Mouse (Mus musculus): ENCODE results near the gene Spo11.

Spo11 gene

GRCm38 (mm10) chr2:172959006-172959768 lies 18.3 kb upstream of the Spo11 start:
- DNase-seq (ENCODE audit: low spot score) = no peak

GRCm38 (mm10) chr2:172960350-172960749 lies 17.1 kb upstream of the Spo11 start:
- no peak for DNase-seq (ENCODE audit: low spot score)

- DNase-seq (ENCODE audit: low spot score) = no peak
These were observed 16.3 kb upstream of the Spo11 start for GRCm38 (mm10) chr2:172961211-172961610.

GRCm38 (mm10) chr2:172965249-172965648 lies 12.3 kb upstream of the Spo11 start:
- no peak for DNase-seq (ENCODE audit: low spot score)

GRCm38 (mm10) chr2:172966480-172966879 lies 11.0 kb upstream of the Spo11 start:
- no peak for DNase-seq (ENCODE audit: low spot score)

GRCm38 (mm10) chr2:172971865-172972264 lies 5.6 kb upstream of the Spo11 start:
- no peak for DNase-seq (ENCODE audit: low spot score)

- no peak for DNase-seq (ENCODE audit: low spot score)
These were observed 3.5 kb upstream of the Spo11 start for GRCm38 (mm10) chr2:172973806-172974565.

GRCm38 (mm10) chr2:172974701-172975100 lies 2.8 kb upstream of the Spo11 start:
- DNase-seq (ENCODE audit: low spot score) = no peak

GRCm38 (mm10) chr2:172975159-172975558 lies 2.3 kb upstream of the Spo11 start:
- DNase-seq (ENCODE audit: low spot score) = no peak

GRCm38 (mm10) chr2:172976661-172977238 lies 750 bp upstream of the Spo11 start:
- DNase-seq (ENCODE audit: low spot score) = no peak

- no peak for DNase-seq (ENCODE audit: low spot score)
These were observed 682 bp downstream of the Spo11 start for GRCm38 (mm10) chr2:172978131-172978633.

- no peak for DNase-seq (ENCODE audit: low spot score)
These were observed 2.3 kb downstream of the Spo11 start for GRCm38 (mm10) chr2:172979666-172980345.

GRCm38 (mm10) chr2:172982776-172983561 lies 5.5 kb downstream of the Spo11 start:
- DNase-seq (ENCODE audit: low spot score) = no peak

- DNase-seq (ENCODE audit: low spot score) = no peak
These were observed 12.7 kb downstream of the Spo11 start for GRCm38 (mm10) chr2:172990161-172990560.

- peak; percentile 63 for DNase-seq (ENCODE audit: low spot score)
These were observed 18.7 kb downstream of the Spo11 start for GRCm38 (mm10) chr2:172996207-172996606.

GRCm38 (mm10) chr2:172997748-172998147 lies 20.2 kb downstream of the Spo11 start:
- no peak for DNase-seq (ENCODE audit: low spot score)

- DNase-seq (ENCODE audit: low spot score) = no peak
These were observed 21.0 kb downstream of the Spo11 start for GRCm38 (mm10) chr2:172998478-172998877.

GRCm38 (mm10) chr2:172999630-173000284 lies 22.3 kb downstream of the Spo11 start, which contains the start of gene Rae1:
TSS of gene Rae1 (plus strand) at chr2:173000117.
- DNase-seq (ENCODE audit: low spot score) = peak; percentile 99

- peak; percentile 35 for DNase-seq (ENCODE audit: low spot score)
These were observed 22.8 kb downstream of the Spo11 start for GRCm38 (mm10) chr2:173000285-173000652.

- DNase-seq (ENCODE audit: low spot score) = no peak
These were observed 23.4 kb downstream of the Spo11 start for GRCm38 (mm10) chr2:173000921-173001320.

- DNase-seq (ENCODE audit: low spot score) = no peak
These were observed 26.2 kb downstream of the Spo11 start for GRCm38 (mm10) chr2:173003737-173004136.
